8 mouse cellular contexts compared by ENCODE assay signal in genomic region chr4:149697506-149698196, GRCm38 (mm10). TPM values are rescaled to one million over a fixed set of nuclear protein-coding genes. Genes with fewer than 3 reads are reported as not detected.
DNase-seq lines count a peak whose midpoint lies in the region; ATAC-seq lines count a peak whose summit lies in the region.

No protein-coding gene starts in this region.

- no peaks in the 10 kb centered on the region for H3K9me3 ChIP-seq in kidney, embryonic 14.5 days (ENCODE audit: control insufficient read depth, low read length)
- no peaks in the 10 kb centered on the region for H3K9me3 ChIP-seq in embryonic facial prominence, embryonic 11.5 days (replicated peaks; ENCODE audit: control insufficient read depth, low read length)
- H3K9me3 ChIP-seq in hindbrain, embryonic 16.5 days (ENCODE audit: control insufficient read depth, low read length), result no peaks in the 10 kb centered on the region

- H3K9ac ChIP-seq in kidney, embryonic 14.5 days (ENCODE audit: low read depth, low read length), result peak overlapping the region; percentile 40
- no peak overlapping the region; the same call in 1 of the 2 replicates for H3K9ac ChIP-seq in embryonic facial prominence, embryonic 11.5 days (replicated peaks; ENCODE audit: low read length)
- peak overlapping the region; percentile 67 for H3K9ac ChIP-seq in hindbrain, embryonic 16.5 days (ENCODE audit: low read depth, low read length)

- peak overlapping the region; percentile 47 for H3K4me3 ChIP-seq in kidney, embryonic 14.5 days (ENCODE audit: low read length)
- H3K4me3 ChIP-seq in embryonic facial prominence, embryonic 11.5 days (ENCODE audit: low read depth, low read length), result peak overlapping the region; percentile 40
- H3K4me3 ChIP-seq in hindbrain, embryonic 16.5 days (ENCODE audit: low read length), result peak overlapping the region; percentile 46

- no peaks in the 10 kb centered on the region for H3K36me3 ChIP-seq in kidney, embryonic 14.5 days (ENCODE audit: control insufficient read depth, insufficient read depth, low read length)
- no peaks in the 10 kb centered on the region for H3K36me3 ChIP-seq in embryonic facial prominence, embryonic 11.5 days (replicated peaks; ENCODE audit: control insufficient read depth, insufficient read depth, low read depth, low read length)
- H3K36me3 ChIP-seq in hindbrain, embryonic 16.5 days (ENCODE audit: control insufficient read depth, insufficient read depth, low read length), result no peaks in the 10 kb centered on the region

- H3K27ac ChIP-seq in kidney, embryonic 14.5 days (ENCODE audit: low read depth, low read length), result no peak overlapping the region
- H3K27ac ChIP-seq in embryonic facial prominence, embryonic 11.5 days (replicated peaks; ENCODE audit: low read depth, low read length), result no peak overlapping the region
- H3K27ac ChIP-seq in hindbrain, embryonic 16.5 days (ENCODE audit: low read depth, low read length), result no peak overlapping the region

- peak overlapping the region; percentile 68 for H3K4me2 ChIP-seq in kidney, embryonic 14.5 days (replicated peaks; ENCODE audit: low read depth, low read length)
- H3K4me2 ChIP-seq in embryonic facial prominence, embryonic 11.5 days (ENCODE audit: low read depth, low read length), result peak overlapping the region; percentile 87
- H3K4me2 ChIP-seq in hindbrain, embryonic 16.5 days (ENCODE audit: low read length), result peak overlapping the region; percentile 85

- 17% methylated on average over 15 of the region's 15 CpGs for WGBS in kidney, embryonic 14.5 days
- WGBS in embryonic facial prominence, embryonic 11.5 days, result 15% methylated on average over 15 of the region's 15 CpGs
- WGBS in hindbrain, embryonic 16.5 days, result 26% methylated on average over 15 of the region's 15 CpGs

- H3K4me1 ChIP-seq in kidney, embryonic 14.5 days (ENCODE audit: control insufficient read depth, insufficient read depth, low read length), result peaks cover 17% of the 10 kb centered on the region; the same call in 1 of the 2 replicates
- H3K4me1 ChIP-seq in embryonic facial prominence, embryonic 11.5 days (ENCODE audit: control insufficient read depth, insufficient read depth, low read length), result no peaks in the 10 kb centered on the region
- H3K4me1 ChIP-seq in hindbrain, embryonic 16.5 days (ENCODE audit: control insufficient read depth, insufficient read depth, low read depth, low read length), result peaks cover 16% of the 10 kb centered on the region; the same call in 1 of the 2 replicates

- ATAC-seq in kidney, embryonic 14.5 days (ENCODE audit: low FRiP score, low TSS enrichment), result peak; percentile 29
- no peak; the same call in 1 of the 2 replicates for ATAC-seq in embryonic facial prominence, embryonic 11.5 days (replicated peaks; ENCODE audit: insufficient number of reproducible peaks, low FRiP score, low TSS enrichment, low read depth)
- ATAC-seq in hindbrain, embryonic 16.5 days, result peak; percentile 43; the same call in 1 of the 2 replicates
- no peak; the same call in 1 of the 2 replicates for ATAC-seq in erythroid progenitor cell, adult 5-6 weeks (replicated peaks; ENCODE audit: low FRiP score, poor library complexity, severe bottlenecking)

- no peaks in the 10 kb centered on the region for H3K27me3 ChIP-seq in kidney, embryonic 14.5 days (ENCODE audit: control insufficient read depth, insufficient read depth, low read length)
- H3K27me3 ChIP-seq in embryonic facial prominence, embryonic 11.5 days (ENCODE audit: control insufficient read depth, insufficient read depth, low read length), result peaks cover 12% of the 10 kb centered on the region
- H3K27me3 ChIP-seq in hindbrain, embryonic 16.5 days (replicated peaks; ENCODE audit: control insufficient read depth, insufficient read depth, low read length), result peaks cover 7% of the 10 kb centered on the region; the same call in 1 of the 2 replicates

- DNase-seq in kidney, adult 11 months, result no peak
- DNase-seq in embryonic facial prominence, embryonic 11.5 days (ENCODE audit: low spot score), result peak; percentile 11
- DNase-seq in lung, postnatal 10 days, result peak; percentile 35
- peak; percentile 29 to 68 for DNase-seq in spleen, postnatal 10 days (ENCODE audit: low spot score in 2 of 2)
- DNase-seq in frontal cortex, postnatal 36 days (ENCODE audit: low spot score in 2 of 2), result no peak

RNA-seq across cellular contexts. Expression of gene Pik3cd, which starts 4.7 kb away (rescaled TPM):
- polyA plus RNA-seq in kidney, embryonic 14.5 days (2014; fragmentation: Nextera tagmentation; extraction: Ambion mirVana), result 1.8 and 5.5 TPM in 2 replicates
- polyA plus RNA-seq in embryonic facial prominence, embryonic 11.5 days (2014; fragmentation: Nextera tagmentation; extraction: Ambion mirVana), result 4.2 and 4.5 TPM in 2 replicates
- polyA plus RNA-seq in hindbrain, embryonic 16.5 days (2015; fragmentation: Nextera tagmentation; extraction: Ambion mirVana), result 13.1 and 16.3 TPM in 2 replicates
- 5.9 and 8.6 TPM in 2 replicates for total RNA-seq in erythroid progenitor cell, adult 5-6 weeks (2015; ENCODE audit: low replicate concordance)
- total RNA-seq in erythroid progenitor cell, adult 5-6 weeks (2017; ENCODE audit: low replicate concordance), result 7.8 and 16.3 TPM in 2 replicates

RNA-seq across cellular contexts. Expression of gene Tmem201, which starts 40.2 kb away (rescaled TPM):
- 28.3 and 29.1 TPM in 2 replicates for polyA plus RNA-seq in kidney, embryonic 14.5 days (2014; fragmentation: Nextera tagmentation; extraction: Ambion mirVana)
- 17.5 and 19.8 TPM in 2 replicates for polyA plus RNA-seq in embryonic facial prominence, embryonic 11.5 days (2014; fragmentation: Nextera tagmentation; extraction: Ambion mirVana)
- polyA plus RNA-seq in hindbrain, embryonic 16.5 days (2015; fragmentation: Nextera tagmentation; extraction: Ambion mirVana), result 43.9 and 49.7 TPM in 2 replicates
- total RNA-seq in erythroid progenitor cell, adult 5-6 weeks (2015; ENCODE audit: low replicate concordance), result 1.8 and 2.5 TPM in 2 replicates
- 0.53 and 1.7 TPM in 2 replicates for total RNA-seq in erythroid progenitor cell, adult 5-6 weeks (2017; ENCODE audit: low replicate concordance)

Comparison
In these comparisons a context has a peak if more than half of its experiments do, and no peak if none do; other contexts are left out.
1. ATAC-seq: peak in kidney, embryonic 14.5 days (single experiment) and hindbrain, embryonic 16.5 days (single experiment); none in embryonic facial prominence, embryonic 11.5 days (single experiment) and erythroid progenitor cell, adult 5-6 weeks (single experiment).
2. DNase-seq: peak in embryonic facial prominence, embryonic 11.5 days (single experiment), lung, postnatal 10 days (single experiment) and spleen, postnatal 10 days (2 of 2); none in kidney, adult 11 months (single experiment) and frontal cortex, postnatal 36 days (0 of 2).
3. Peak in every context shown above with its lines, with median percentiles within 50 percentile points of each other: H3K4me2 ChIP-seq and H3K4me3 ChIP-seq.